Mouse (Mus musculus) thymus, postnatal 25 days (tissue): Measurements from ENCODE around the gene Colgalt1.
A peak's percentile ranks its signal among the peaks of the same experiment; 100 is the strongest.

ENCODE experiments used
- DNase-seq: peaks from one replicate; pipeline ENCODE4 v3.0.0; 2022

Gene Colgalt1

GRCm38 (mm10) chr8:71629096-71629697, 18.4 kb downstream of the Colgalt1 start:
- DNase-seq: peak; percentile 96

- peak; percentile 48 for DNase-seq
These were observed 19.0 kb downstream of the Colgalt1 start for GRCm38 (mm10) chr8:71629781-71630212.

GRCm38 (mm10) chr8:71630761-71631160, 20.0 kb downstream of the Colgalt1 start:
- no peak for DNase-seq

- DNase-seq: no peak
These were observed 21.1 kb downstream of the Colgalt1 start for GRCm38 (mm10) chr8:71631897-71632296.

- peak; percentile 89 for DNase-seq
These were observed 22.4 kb downstream of the Colgalt1 start for GRCm38 (mm10) chr8:71633164-71633563.

GRCm38 (mm10) chr8:71633981-71634667, 23.3 kb downstream of the Colgalt1 start:
- DNase-seq: peak; percentile 81

- DNase-seq: no peak
These were observed 26.6 kb downstream of the Colgalt1 start for GRCm38 (mm10) chr8:71637149-71638095.

GRCm38 (mm10) chr8:71638321-71638720, 27.5 kb downstream of the Colgalt1 start:
- no peak for DNase-seq

- no peak for DNase-seq
These were observed 28.5 kb downstream of the Colgalt1 start for GRCm38 (mm10) chr8:71639318-71639717.

GRCm38 (mm10) chr8:71645510-71645909, 34.7 kb downstream of the Colgalt1 start:
- no peak for DNase-seq

GRCm38 (mm10) chr8:71654600-71654999, 43.8 kb downstream of the Colgalt1 start:
- DNase-seq: no peak

GRCm38 (mm10) chr8:71657816-71658215, 47.0 kb downstream of the Colgalt1 start:
- DNase-seq: no peak

- DNase-seq: no peak
These were observed 47.8 kb downstream of the Colgalt1 start for GRCm38 (mm10) chr8:71658515-71659049.

- no peak for DNase-seq
These were observed 49.0 kb downstream of the Colgalt1 start for GRCm38 (mm10) chr8:71659751-71660150.

GRCm38 (mm10) chr8:71660325-71661120, 49.7 kb downstream of the Colgalt1 start:
- DNase-seq: peak; percentile 84

GRCm38 (mm10) chr8:71665331-71666130, 54.7 kb downstream of the Colgalt1 start:
- peak; percentile 59 for DNase-seq

GRCm38 (mm10) chr8:71666855-71667254, 56.1 kb downstream of the Colgalt1 start:
- no peak for DNase-seq

GRCm38 (mm10) chr8:71667256-71667655, 56.5 kb downstream of the Colgalt1 start:
- DNase-seq: no peak

- peak; percentile 42 for DNase-seq
These were observed 57.6 kb downstream of the Colgalt1 start for GRCm38 (mm10) chr8:71668220-71668975.

GRCm38 (mm10) chr8:71670198-71670597, 59.4 kb downstream of the Colgalt1 start:
- DNase-seq: no peak
